Mouse (Mus musculus) forebrain, embryonic 14.5 days (tissue): ENCODE results near the gene Zfp346. TPM values are rescaled to one million over a fixed set of nuclear protein-coding genes. Genes with fewer than 3 reads are reported as not detected.
"Not testable (repeated sequence)": the region's sequence is repeated elsewhere in the genome, so short reads cannot be mapped to it uniquely, and the experiment has no call there.

Source experiments
- ATAC-seq: fragments of 200-750 bp; cut with Nextera tagmentation; 2 replicates; pipeline ENCODE4 v1.8.0; 2017; ENCODE audit warnings: mild to moderate bottlenecking, moderate library complexity
- DNase-seq: peaks from one replicate; pipeline ENCODE4 v3.0.0-alpha.2; 2015; ENCODE audit warnings: low spot score
- H3K27ac ChIP-seq: fragments of 300-500 bp; sonication (generic); 2 replicates; pipeline ENCODE4 v1.5.1; 2014; ENCODE audit warnings: low read depth, mild to moderate bottlenecking, control low read depth, low read length, moderate library complexity
- H3K27me3 ChIP-seq: fragments of 300-500 bp; sonication (generic); replicated peaks from 2 replicates; pipeline ENCODE4 v1.6.1; 2014; ENCODE audit warnings: low read length, control low read depth, mixed read lengths; ENCODE audit not compliant: control insufficient read depth, insufficient read depth
- H3K36me3 ChIP-seq: fragments of 300-500 bp; sonication (generic); 2 replicates; pipeline ENCODE4 v1.6.1; 2014; ENCODE audit warnings: low read length, control low read depth; ENCODE audit not compliant: control insufficient read depth, insufficient read depth
- H3K4me1 ChIP-seq: fragments of 300-500 bp; sonication (generic); 2 replicates; pipeline ENCODE4 v1.6.1; 2014; ENCODE audit warnings: antibody characterized with exemption, low read length, control low read depth; ENCODE audit not compliant: control insufficient read depth, insufficient read depth
- H3K4me2 ChIP-seq: fragments of 300-500 bp; sonication (generic); 2 replicates; pipeline ENCODE4 v1.6.1; 2014; ENCODE audit warnings: mild to moderate bottlenecking, control low read depth, low read length
- H3K4me3 ChIP-seq: fragments of 300-500 bp; sonication (generic); 2 replicates; pipeline ENCODE4 v1.5.1; 2014; ENCODE audit warnings: low read depth, low read length, control low read depth
- H3K9ac ChIP-seq: fragments of 300-500 bp; sonication (generic); 2 replicates; pipeline ENCODE4 v1.6.1; 2014; ENCODE audit warnings: mild to moderate bottlenecking, low read length, control low read depth, moderate library complexity
- H3K9me3 ChIP-seq: fragments of 300-500 bp; sonication (generic); replicated peaks from 2 replicates; pipeline ENCODE4 v1.6.1; 2016; ENCODE audit warnings: low read length, control low read depth, mixed read lengths; ENCODE audit not compliant: control insufficient read depth
- WGBS: fragments of 180-500 bp; shearing (Covaris S2); extraction: QIAGEN DNeasy Blood & Tissue Kit; methylation state at CpG from one replicate; pipeline ENCODE4 v1.1.7; 2014; 5-methylcytosine and 5-hydroxymethylcytosine counted together
- polyA plus RNA-seq: library from polyadenylated mRNA; unstranded; fragments of >200 nt; fragmentation: Nextera tagmentation; extraction: Ambion mirVana; gene quantifications from 2 replicates; pipeline ENCODE4 v1.2.1, GENCODE M21; 2014

The Zfp346 gene
- 20.3 and 20.8 TPM in 2 replicates for polyA plus RNA-seq

DNA sequence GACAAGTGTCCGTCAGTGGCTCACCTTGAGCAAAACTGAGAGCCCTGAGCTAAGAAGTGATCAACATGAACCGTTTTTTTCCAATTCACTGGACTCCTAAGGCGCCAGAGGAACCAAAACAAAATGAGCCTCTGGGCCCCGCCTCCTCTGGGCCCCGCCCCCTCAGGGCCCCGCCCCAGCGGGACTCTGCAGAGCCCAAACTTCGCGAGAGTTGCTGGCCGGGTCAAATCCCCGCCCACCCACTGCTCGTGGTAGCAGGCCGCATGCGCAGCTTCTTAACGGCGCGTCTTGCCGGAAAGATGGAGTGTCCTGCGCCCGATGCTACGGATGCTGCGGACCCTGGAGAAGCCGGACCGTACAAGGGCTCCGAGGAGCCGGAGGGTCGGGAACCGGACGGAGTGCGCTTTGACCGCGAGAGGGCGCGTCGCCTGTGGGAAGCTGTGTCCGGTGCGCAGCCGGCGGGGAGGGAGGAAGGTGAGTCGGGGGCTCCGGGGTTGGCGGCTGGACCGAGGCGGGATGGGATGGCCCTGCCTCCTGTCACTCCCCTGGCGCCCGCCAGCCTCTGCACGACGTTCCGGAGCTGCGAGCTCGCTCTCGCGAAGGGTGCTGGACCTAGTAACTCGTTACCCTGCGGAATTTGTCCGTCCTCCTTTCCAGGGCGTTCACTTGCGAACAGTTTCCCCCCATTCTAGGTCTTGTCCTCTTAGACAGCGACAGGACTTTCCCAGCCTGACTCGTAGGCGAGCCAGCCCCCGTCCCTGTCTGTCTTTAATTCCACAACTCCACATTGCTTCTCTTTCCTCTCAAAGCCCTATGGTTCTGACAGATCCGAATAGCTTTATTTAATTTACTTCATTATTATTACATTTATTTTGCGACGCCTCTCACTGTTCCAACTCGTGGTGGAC, at the start of gene Zfp346:
Gene Zfp346, plus strand, starts transcription at position 267 of the 908 bp plus-strand sequence.
- H3K27ac ChIP-seq, result peak within 1 kb of the TSS; percentile 84
- peak; percentile 92 for ATAC-seq
- H3K36me3 ChIP-seq, result peaks cover 10% of the 10 kb centered on the region; the same call in 1 of the 2 replicates
- peak within 1 kb of the TSS; percentile 81 for H3K4me3 ChIP-seq
- peaks cover 7% of the 10 kb centered on the region for H3K4me1 ChIP-seq
- peak within 1 kb of the TSS; percentile 84 for H3K4me2 ChIP-seq
- WGBS, result under 1% methylated on average over 62 of the region's 66 CpGs
- H3K9ac ChIP-seq, result peak within 1 kb of the TSS; percentile 89
- DNase-seq, result peak; percentile 98
- H3K9me3 ChIP-seq, result no peaks in the 10 kb centered on the region
- no peaks in the 10 kb centered on the region for H3K27me3 ChIP-seq

DNA sequence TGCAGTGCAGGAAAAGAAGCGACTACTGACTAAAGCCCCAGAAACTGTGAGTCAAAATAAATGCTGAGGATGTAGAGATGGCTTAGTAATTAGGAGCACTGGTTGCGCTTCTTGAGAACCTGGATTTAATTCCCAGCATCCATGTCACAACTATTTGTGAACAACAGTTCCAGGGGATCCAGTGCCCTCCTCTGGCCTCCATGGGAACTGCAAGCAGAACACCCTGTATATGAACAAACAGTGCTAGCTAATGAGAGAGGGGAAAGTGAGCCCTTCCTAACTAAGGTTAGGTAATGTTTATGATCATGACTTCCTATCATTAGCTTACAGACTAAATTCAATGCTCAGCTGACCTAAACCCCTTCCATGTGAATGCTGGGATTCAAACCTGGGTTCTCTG, 47.1 kb upstream of the Zfp346 start:
- ATAC-seq (no peak), DNase-seq (no peak)

DNA sequence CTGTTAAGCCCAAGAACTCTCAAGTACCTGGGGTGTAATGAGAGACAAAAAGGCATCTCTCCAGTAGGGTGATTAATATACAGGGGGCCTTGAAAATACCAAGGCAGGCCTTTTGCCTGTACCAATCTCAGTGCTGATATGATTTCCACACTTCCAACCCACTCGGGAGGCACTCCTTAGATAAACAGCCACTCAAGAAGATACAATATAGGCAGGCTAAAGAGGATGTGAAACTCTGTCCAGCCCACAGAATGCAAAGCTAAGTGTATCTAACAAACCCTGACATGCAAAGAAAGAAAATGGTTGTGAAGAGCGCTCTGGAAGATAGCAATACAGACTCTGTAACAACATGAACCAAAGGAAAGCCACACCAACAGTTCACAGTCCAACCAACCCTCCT, 41.8 kb upstream of the Zfp346 start:
- H3K4me1 ChIP-seq, result no peaks in the 10 kb centered on the region
- no peak for ATAC-seq
- no peak overlapping the region for H3K27ac ChIP-seq

More for the DNA sequence above, 47.1 kb upstream of the Zfp346 start:
- Histone ChIP-seq H3K27ac (no peak overlapping the region), H3K9ac (no peak overlapping the region), H3K4me2 (no peak overlapping the region), H3K9me3 (no peaks in the 10 kb centered on the region), H3K27me3 (no peaks in the 10 kb centered on the region), H3K36me3 (peaks cover 11% of the 10 kb centered on the region), H3K4me1 (no peaks in the 10 kb centered on the region), H3K4me3 (no peak overlapping the region)
- 94% methylated on average over 2 of the region's 2 CpGs for WGBS

DNA sequence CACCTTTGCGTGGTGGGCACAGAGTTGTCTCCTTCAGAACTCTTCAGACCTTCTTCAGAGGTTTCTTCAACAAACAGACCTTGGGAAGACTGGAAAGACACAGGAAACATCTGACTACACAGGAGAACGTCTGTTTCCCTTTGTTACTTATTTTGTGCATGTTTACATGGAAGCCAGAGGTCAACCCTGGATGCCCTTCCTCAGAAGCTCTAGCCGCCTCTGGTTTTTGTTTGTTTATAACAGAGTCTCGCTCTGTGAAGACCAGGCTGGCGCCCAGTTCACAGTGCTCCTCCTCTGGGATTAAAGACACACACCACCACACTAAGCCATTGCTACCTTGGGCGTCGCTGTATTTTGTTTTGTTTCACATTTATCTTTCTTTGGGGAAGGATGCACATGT, 35.4 kb upstream of the Zfp346 start:
- 84% methylated on average over 7 of the region's 7 CpGs for WGBS
- no peak for ATAC-seq

More for the DNA sequence above, 41.8 kb upstream of the Zfp346 start:
- Histone ChIP-seq H3K9me3 (no peaks in the 10 kb centered on the region), H3K4me2 (no peak overlapping the region), H3K9ac (no peak overlapping the region), H3K4me3 (no peak overlapping the region), H3K27me3 (no peaks in the 10 kb centered on the region), H3K36me3 (no peaks in the 10 kb centered on the region)
- no peak for DNase-seq
- 95% methylated on average over 2 of the region's 2 CpGs for WGBS

DNA sequence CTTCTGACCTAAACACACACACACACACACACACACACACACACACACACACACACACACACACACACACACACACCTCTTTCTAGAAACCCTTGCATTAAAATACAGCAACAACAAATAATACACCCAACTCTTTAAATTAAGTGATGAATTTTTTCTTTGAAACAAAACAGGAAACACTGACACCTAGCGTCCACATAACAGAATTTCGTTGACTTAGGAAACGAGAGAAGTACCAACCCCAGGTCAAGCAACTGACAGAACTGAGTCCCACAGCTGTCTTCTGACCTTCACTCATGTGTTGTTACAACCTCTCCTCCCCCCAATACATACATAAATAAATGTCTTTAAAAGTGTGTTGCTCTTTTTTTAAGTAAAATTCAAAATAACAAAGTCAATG, 33.8 kb upstream of the Zfp346 start:
- Histone ChIP-seq H3K27ac (no peak overlapping the region), H3K4me3 (no peak overlapping the region), H3K4me2 (no peak overlapping the region), H3K27me3 (no peaks in the 10 kb centered on the region), H3K4me1 (no peaks in the 10 kb centered on the region), H3K9ac (no peak overlapping the region), H3K9me3 (no peaks in the 10 kb centered on the region), H3K36me3 (peaks cover 18% of the 10 kb centered on the region)
- ATAC-seq, result no peak
- peak; percentile 75 for DNase-seq
- WGBS, result 6% methylated on average over 3 of the region's 3 CpGs

More for the DNA sequence above, 35.4 kb upstream of the Zfp346 start:
- no peaks in the 10 kb centered on the region for H3K4me1 ChIP-seq
- no peak overlapping the region for H3K4me3 ChIP-seq
- no peak for DNase-seq
- no peaks in the 10 kb centered on the region for H3K27me3 ChIP-seq
- no peaks in the 10 kb centered on the region for H3K9me3 ChIP-seq
- no peak overlapping the region for H3K4me2 ChIP-seq
- H3K9ac ChIP-seq, result no peak overlapping the region
- H3K27ac ChIP-seq, result no peak overlapping the region
- H3K36me3 ChIP-seq, result 0 out of 2 replicates have a peak, but pooled peaks cover 7% of the 10 kb centered on the region

DNA sequence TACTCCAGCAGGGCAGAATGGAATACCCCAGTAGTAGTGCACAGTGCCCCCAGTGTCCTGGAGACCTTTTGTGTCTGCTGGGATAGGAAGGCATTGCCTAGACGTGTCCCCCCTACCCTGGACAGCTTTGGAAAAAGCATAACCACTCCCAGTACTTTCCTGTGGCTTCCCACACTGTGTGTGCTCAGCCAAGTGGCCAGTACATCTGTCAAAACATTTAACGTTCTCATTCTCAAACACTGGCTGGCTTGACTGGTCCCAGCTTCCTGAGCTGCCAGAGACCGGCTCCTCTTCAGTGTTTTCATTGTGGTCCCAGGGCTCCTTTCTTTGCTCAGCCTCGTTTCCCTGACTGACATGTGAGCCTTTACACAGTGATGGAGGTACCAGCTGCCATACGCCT, 29.5 kb upstream of the Zfp346 start:
- DNase-seq (peak; percentile 23), ATAC-seq (no peak)
- Histone ChIP-seq H3K27me3 (no peaks in the 10 kb centered on the region), H3K4me3 (no peak overlapping the region), H3K27ac (no peak overlapping the region), H3K4me1 (no peaks in the 10 kb centered on the region), H3K9me3 (no peaks in the 10 kb centered on the region), H3K9ac (no peak overlapping the region), H3K36me3 (peaks cover 18% of the 10 kb centered on the region), H3K4me2 (no peak overlapping the region)
- 23% methylated on average over 5 of the region's 5 CpGs for WGBS

DNA sequence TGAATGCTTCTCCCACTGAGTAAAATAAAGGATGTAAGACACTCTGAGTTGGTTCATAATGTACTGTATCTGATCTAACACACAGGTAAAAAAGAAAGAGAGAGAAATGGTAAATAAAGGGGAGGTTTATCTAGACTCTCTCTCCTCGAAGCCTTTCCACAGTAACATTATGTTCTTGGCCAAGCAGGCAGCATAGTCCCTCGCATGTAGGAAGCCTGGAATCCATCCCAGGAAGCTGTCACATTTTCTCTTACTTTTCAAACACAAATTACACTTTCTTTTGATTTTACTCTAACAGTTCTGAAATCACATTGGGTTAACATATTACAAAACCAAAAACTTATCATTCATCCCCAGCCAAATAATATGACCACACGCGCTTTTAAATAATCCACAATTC, 12.5 kb upstream of the Zfp346 start:
- DNase-seq, result no peak
- H3K9ac ChIP-seq, result no peak overlapping the region
- 85% methylated on average over 4 of the region's 4 CpGs for WGBS

DNA sequence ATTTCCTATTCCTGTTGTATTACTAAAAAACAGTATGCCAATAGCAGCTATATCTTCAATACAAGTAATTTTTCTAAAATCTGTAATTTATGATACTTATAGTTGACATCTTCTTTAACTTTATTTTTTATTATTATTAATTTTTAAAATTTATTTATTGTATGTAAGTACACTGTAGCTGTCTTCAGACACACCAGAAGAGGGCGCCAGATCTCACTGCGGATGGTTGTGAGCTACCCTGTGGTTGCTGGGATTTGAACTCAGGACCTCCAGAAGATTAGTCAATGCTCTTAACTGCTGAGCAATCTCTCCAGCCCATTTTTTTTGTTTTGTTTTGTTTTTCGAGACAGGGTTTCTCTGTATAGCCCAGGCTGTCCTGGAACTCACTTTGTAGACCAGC, 7.3 kb upstream of the Zfp346 start:
- not testable (repeated sequence) for DNase-seq, H3K4me3 ChIP-seq, H3K9ac ChIP-seq, H3K9me3 ChIP-seq, H3K36me3 ChIP-seq, ATAC-seq, H3K4me1 ChIP-seq, H3K27ac ChIP-seq, H3K4me2 ChIP-seq, H3K27me3 ChIP-seq
- WGBS, result 89% methylated on average over 3 of the region's 3 CpGs

More for the DNA sequence above, 12.5 kb upstream of the Zfp346 start:
- no peak overlapping the region for H3K4me2 ChIP-seq
- H3K27ac ChIP-seq, result no peak overlapping the region
- no peaks in the 10 kb centered on the region for H3K4me1 ChIP-seq
- no peak for ATAC-seq
- H3K9me3 ChIP-seq, result no peaks in the 10 kb centered on the region
- no peak overlapping the region for H3K4me3 ChIP-seq
- no peaks in the 10 kb centered on the region for H3K27me3 ChIP-seq
- H3K36me3 ChIP-seq, result peaks cover 19% of the 10 kb centered on the region; the same call in 1 of the 2 replicates
